Mouse (Mus musculus) embryonic facial prominence, embryonic 15.5 days (tissue): ENCODE data around the gene Gtf2i. TPM values are rescaled to one million over a fixed set of nuclear protein-coding genes. Genes with fewer than 3 reads are reported as not detected.

Experiments used
- ATAC-seq: fragments of 200-750 bp; cut with Nextera tagmentation; 2 replicates; pipeline ENCODE4 v1.8.0; 2017; ENCODE audit warnings: low read depth, moderate TSS enrichment; ENCODE audit not compliant: insufficient number of reproducible peaks, low FRiP score, low TSS enrichment
- H3K27ac ChIP-seq: fragments of 300-500 bp; sonication (generic); replicated peaks from 2 replicates; pipeline ENCODE4 v1.5.1; 2015; ENCODE audit warnings: mild to moderate bottlenecking, inconsistent platforms
- H3K27me3 ChIP-seq: fragments of 300-500 bp; sonication (generic); 2 replicates; pipeline ENCODE4 v1.6.1; 2015; ENCODE audit warnings: inconsistent platforms
- H3K36me3 ChIP-seq: fragments of 300-500 bp; sonication (generic); 2 replicates; pipeline ENCODE4 v1.6.1; 2015; ENCODE audit warnings: mild to moderate bottlenecking, inconsistent platforms
- H3K4me1 ChIP-seq: fragments of 300-500 bp; sonication (generic); 2 replicates; pipeline ENCODE4 v1.6.1; 2015; ENCODE audit warnings: inconsistent platforms
- H3K4me2 ChIP-seq: fragments of 300-500 bp; sonication (generic); replicated peaks from 2 replicates; pipeline ENCODE4 v1.6.1; 2015; ENCODE audit warnings: mild to moderate bottlenecking, inconsistent platforms
- H3K4me3 ChIP-seq: fragments of 300-500 bp; sonication (generic); replicated peaks from 2 replicates; pipeline ENCODE4 v1.5.1; 2015; ENCODE audit warnings: mild to moderate bottlenecking, inconsistent platforms
- H3K9ac ChIP-seq: fragments of 300-500 bp; sonication (generic); 2 replicates; pipeline ENCODE4 v1.6.1; 2015; ENCODE audit warnings: inconsistent platforms
- H3K9me3 ChIP-seq: fragments of 300-500 bp; sonication (generic); replicated peaks from 2 replicates; pipeline ENCODE4 v1.6.1; 2016; ENCODE audit warnings: inconsistent platforms
- WGBS: fragments of 180-500 bp; shearing (Covaris S2); methylation state at CpG from one replicate; pipeline ENCODE4 v1.1.7; 2015; 5-methylcytosine and 5-hydroxymethylcytosine counted together
- polyA plus RNA-seq: library from polyadenylated mRNA; unstranded; fragments of >200 nt; fragmentation: Nextera tagmentation; extraction: Ambion mirVana; gene quantifications from 2 replicates; pipeline ENCODE4 v1.2.1, GENCODE M21; 2015

Gtf2i gene
- polyA plus RNA-seq, 1 experiment from 2014 or later, result 202 TPM

DNA sequence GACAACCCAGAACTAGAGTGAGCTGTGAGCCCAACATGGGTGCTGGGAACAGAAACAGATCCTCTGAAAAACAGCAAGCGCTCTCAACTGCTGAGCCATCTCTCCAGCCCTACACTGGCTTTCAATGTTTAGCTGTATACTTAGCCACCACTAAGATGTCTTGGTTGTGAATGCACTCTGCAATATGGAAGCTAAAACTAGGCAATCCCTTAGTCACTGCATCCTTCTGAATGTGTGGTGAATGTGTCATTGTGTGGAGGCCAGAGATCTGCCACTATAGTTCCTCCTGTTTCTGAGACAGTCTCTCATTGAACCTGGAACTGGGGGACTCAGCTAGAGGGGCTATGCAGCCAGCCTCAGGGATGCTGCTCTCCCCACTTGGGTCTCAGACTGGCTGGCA is 5.2 kb downstream of the Gtf2i start:
- no peaks in the 10 kb centered on the region for H3K9me3 ChIP-seq
- H3K4me1 ChIP-seq, result peaks cover 33% of the 10 kb centered on the region
- 100% methylated on average over 1 of the region's 1 CpGs for WGBS
- no peaks in the 10 kb centered on the region for H3K27me3 ChIP-seq
- no peak overlapping the region for H3K4me2 ChIP-seq
- no peak overlapping the region for H3K9ac ChIP-seq
- H3K27ac ChIP-seq, result no peak overlapping the region
- peaks cover 41% of the 10 kb centered on the region for H3K36me3 ChIP-seq
- no peak overlapping the region for H3K4me3 ChIP-seq
- no peak for ATAC-seq

DNA sequence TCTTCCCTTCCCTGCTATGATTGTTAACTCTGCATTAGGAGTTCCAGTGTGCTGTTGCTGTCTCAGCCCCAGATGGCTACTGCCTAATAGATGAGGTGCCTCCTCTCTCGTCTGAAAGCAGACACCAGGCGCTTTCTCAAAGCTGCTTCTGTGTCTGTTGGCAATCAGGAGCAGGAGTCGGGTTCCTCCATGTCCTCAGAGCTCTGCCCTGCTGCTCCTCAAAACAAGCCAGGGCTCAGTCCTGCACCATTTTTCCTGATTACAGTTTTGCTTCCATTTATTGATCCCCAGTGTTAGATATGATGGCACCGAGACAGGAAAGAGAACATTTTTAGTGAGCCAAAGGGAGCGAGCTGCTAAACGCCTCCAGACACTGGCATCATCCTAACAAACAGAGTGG is 9.9 kb downstream of the Gtf2i start:
- Histone ChIP-seq H3K9ac (no peak overlapping the region), H3K4me3 (no peak overlapping the region), H3K9me3 (no peaks in the 10 kb centered on the region), H3K36me3 (peaks cover 60% of the 10 kb centered on the region), H3K4me1 (peaks cover 9% of the 10 kb centered on the region; the same call in 1 of the 2 replicates), H3K27ac (no peak overlapping the region), H3K4me2 (no peak overlapping the region), H3K27me3 (no peaks in the 10 kb centered on the region)
- 50% methylated on average over 6 of the region's 6 CpGs for WGBS
- ATAC-seq, result no peak

DNA sequence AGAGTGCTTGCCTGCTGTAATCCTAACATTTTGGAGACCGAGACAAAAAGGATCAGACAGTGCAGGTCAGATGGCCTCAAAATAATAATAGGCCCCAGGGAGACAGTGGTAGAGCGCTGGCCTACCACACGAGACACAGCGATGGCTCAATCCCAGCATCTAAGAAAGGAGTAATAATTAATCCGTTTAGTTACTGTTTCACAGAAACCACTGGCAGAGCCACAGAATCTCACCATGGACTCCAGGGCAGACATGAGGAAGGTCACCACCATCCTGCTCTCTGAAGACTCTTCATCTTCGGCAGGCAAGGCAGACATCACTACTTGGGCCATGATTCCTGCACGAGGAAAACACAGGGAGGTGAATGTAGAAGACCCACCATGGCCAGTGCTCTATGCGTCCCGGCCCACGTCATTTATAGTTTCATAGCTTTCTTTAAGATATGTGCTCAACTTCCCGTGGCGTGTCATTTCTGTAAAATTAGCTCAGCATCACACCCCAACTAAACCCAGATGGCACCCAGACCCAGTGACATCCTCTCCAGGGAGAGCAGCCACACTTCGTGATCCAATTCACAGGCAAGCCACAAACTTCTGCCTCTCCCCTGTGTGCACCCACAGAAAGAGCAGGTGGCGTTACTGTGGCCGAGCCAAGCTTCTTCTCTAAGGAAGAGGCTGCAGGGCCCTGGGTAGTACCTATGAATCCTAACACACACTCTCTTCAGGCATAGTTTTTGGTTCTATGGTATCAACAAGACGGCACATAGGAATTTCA is 19.1 kb downstream of the Gtf2i start:
- ATAC-seq, result no peak
- Histone ChIP-seq H3K4me3 (no peak overlapping the region), H3K27me3 (no peaks in the 10 kb centered on the region), H3K27ac (no peak overlapping the region), H3K9ac (no peak overlapping the region), H3K4me2 (no peak overlapping the region), H3K36me3 (peaks cover 74% of the 10 kb centered on the region), H3K4me1 (0 out of 2 replicates have a peak, but pooled peaks cover 4% of the 10 kb centered on the region), H3K9me3 (no peaks in the 10 kb centered on the region)
- WGBS, result 86% methylated on average over 16 of the region's 16 CpGs

DNA sequence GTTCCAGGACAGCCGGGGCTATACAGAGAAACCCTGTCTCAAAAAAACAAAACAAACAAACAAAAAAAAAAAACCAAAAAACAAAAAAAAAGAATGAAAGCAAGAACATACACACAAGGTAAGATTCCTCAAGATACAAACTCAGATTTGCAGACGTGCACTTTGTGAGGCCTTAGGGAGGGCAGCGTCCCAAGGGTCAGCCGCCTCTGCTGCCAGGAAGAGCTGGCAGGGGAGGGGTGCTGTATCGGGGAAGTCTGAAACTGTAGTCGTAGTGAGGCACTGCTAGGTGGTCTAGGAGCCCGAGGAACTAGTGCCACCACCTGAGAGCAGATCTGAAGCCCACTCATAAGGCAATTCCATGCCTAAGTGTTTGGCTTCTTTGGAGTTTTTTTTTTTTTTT is 20.0 kb downstream of the Gtf2i start:
- H3K27ac ChIP-seq, result no peak overlapping the region
- H3K4me1 ChIP-seq, result 0 out of 2 replicates have a peak, but pooled peaks cover 4% of the 10 kb centered on the region
- no peaks in the 10 kb centered on the region for H3K27me3 ChIP-seq
- H3K36me3 ChIP-seq, result peaks cover 82% of the 10 kb centered on the region
- 90% methylated on average over 7 of the region's 7 CpGs for WGBS
- ATAC-seq, result no peak
- no peak overlapping the region for H3K4me2 ChIP-seq
- no peaks in the 10 kb centered on the region for H3K9me3 ChIP-seq
- H3K4me3 ChIP-seq, result no peak overlapping the region
- no peak overlapping the region for H3K9ac ChIP-seq

DNA sequence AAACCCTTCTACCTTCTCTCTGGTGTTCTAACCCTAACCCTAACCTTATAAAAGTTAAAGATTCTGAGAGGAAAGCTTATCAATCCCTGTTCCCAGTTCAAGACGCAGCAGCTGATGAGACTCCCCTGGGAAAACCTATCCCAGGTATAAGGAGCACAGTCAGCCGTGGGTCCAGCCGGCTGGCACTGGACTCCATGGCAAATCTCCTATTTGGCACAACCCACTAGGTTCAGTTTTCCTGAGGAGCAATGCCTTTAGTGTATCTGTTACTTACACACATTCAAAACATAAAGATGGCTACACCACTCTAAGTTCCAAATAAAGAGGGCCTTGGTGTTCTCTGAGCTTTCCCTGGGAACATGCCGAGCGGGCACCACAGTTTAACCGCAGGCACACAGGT is 23.5 kb downstream of the Gtf2i start:
- ATAC-seq, result no peak
- Histone ChIP-seq H3K36me3 (peaks cover 92% of the 10 kb centered on the region), H3K4me1 (0 out of 2 replicates have a peak, but pooled peaks cover under 1% of the 10 kb centered on the region), H3K27me3 (no peaks in the 10 kb centered on the region), H3K27ac (no peak overlapping the region), H3K9me3 (no peaks in the 10 kb centered on the region), H3K4me3 (no peak overlapping the region), H3K9ac (no peak overlapping the region), H3K4me2 (no peak overlapping the region)
- WGBS, result 90% methylated on average over 6 of the region's 6 CpGs

DNA sequence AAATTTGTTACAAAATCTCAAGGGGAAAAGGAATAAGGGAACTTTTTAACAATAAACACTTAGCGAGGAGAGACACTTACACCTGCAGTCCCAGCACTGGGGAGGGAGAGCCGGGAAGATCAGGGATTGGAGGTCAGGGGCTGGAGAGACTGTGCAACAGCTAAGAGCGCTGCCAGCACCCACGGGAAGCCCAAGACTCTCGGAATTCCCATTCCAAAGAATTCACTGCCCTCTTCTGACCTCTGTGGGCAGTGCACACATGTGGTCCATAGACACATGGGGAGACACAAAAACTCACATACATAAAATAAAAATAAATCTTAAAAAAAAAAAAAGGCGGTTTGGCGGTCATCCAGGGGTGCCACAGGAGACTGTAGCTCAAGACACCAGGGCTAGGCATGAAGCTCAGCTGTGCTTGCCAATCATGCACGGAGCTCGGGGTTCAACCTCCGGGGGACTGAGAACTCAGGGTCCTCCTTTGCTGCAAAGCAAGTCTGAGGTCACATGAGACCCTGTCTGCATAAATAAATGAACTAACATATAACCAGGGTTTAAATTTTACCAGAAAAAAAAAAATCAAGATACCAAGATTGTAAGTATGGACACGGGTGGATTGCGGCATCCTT is 24.5 kb downstream of the Gtf2i start:
- H3K9me3 ChIP-seq, result no peaks in the 10 kb centered on the region
- H3K4me1 ChIP-seq, result no peaks in the 10 kb centered on the region
- 83% methylated on average over 12 of the region's 12 CpGs for WGBS
- H3K36me3 ChIP-seq, result peaks cover 94% of the 10 kb centered on the region
- H3K4me2 ChIP-seq, result no peak overlapping the region
- no peak for ATAC-seq
- no peak overlapping the region for H3K27ac ChIP-seq
- H3K27me3 ChIP-seq, result no peaks in the 10 kb centered on the region
- no peak overlapping the region for H3K9ac ChIP-seq
- no peak overlapping the region for H3K4me3 ChIP-seq

DNA sequence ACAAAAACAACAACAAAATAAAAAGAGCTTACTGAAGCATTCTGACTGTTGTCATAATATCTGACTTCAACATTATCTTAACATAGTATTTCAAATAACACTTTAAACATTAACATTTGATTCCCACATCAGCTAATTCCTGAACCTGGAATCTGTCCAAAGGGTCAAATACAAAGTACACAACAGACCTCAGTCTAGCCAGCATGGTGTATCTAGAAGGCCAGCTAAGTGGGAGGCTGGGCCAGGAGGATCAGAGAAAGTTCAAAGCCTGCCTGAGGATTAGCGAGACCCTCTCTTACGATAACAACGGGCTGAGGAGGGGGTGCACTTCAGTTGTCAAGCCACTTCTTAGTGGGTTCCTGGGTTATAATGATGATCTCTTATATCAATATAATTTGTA is 26.5 kb downstream of the Gtf2i start:
- H3K27ac ChIP-seq, result no peak overlapping the region
- H3K27me3 ChIP-seq, result no peaks in the 10 kb centered on the region
- no peak overlapping the region for H3K9ac ChIP-seq
- ATAC-seq, result no peak
- H3K4me3 ChIP-seq, result no peak overlapping the region
- H3K36me3 ChIP-seq, result peaks cover 97% of the 10 kb centered on the region
- H3K9me3 ChIP-seq, result no peaks in the 10 kb centered on the region
- H3K4me2 ChIP-seq, result no peak overlapping the region
- H3K4me1 ChIP-seq, result no peaks in the 10 kb centered on the region
- WGBS, result 79% methylated on average over 3 of the region's 3 CpGs

DNA sequence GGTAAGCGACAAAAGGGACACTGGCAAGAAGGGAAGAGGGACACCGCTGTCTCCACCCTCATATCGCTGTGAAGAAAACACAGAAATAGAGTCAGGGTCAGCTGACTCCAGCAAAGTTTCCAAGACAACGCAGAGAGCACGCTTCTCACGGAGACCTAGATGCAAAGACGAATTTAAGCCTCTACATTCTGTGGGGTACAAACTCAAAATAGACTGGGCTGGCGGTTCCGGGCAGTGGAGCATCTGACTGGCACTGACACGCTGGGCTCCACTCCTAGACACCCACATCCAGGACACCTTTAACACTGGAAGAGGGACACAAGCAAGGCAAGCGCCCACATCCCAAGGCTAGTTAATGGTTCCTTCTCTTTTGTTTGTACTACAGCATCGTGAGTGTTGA is 29.6 kb downstream of the Gtf2i start:
- H3K4me2 ChIP-seq, result no peak overlapping the region
- H3K36me3 ChIP-seq, result peaks cover 95% of the 10 kb centered on the region
- no peak overlapping the region for H3K27ac ChIP-seq
- no peaks in the 10 kb centered on the region for H3K9me3 ChIP-seq
- H3K4me3 ChIP-seq, result no peak overlapping the region
- no peak overlapping the region for H3K9ac ChIP-seq
- H3K4me1 ChIP-seq, result no peaks in the 10 kb centered on the region
- WGBS, result 93% methylated on average over 12 of the region's 12 CpGs
- H3K27me3 ChIP-seq, result no peaks in the 10 kb centered on the region
- no peak for ATAC-seq

DNA sequence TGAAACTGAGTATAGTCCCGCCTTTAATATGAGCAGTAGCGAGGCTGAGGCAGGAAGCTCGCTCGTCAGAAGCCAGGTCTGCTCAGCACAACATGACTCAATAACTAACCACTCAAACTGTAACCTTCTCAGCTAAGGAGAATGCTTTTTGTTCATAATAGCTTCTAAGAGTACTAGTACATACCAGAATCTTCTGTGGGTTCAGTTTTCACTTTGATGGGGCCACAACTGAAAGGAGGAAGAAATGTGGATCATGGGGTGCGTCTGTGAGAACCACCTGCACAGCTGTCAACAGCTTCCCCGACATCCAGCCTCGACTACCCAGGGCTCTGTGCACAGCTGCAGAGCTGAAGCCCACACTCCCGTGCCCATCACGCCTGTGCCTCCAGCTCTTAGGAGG is 32.0 kb downstream of the Gtf2i start:
- no peak overlapping the region for H3K9ac ChIP-seq
- peaks cover 95% of the 10 kb centered on the region for H3K36me3 ChIP-seq
- ATAC-seq, result no peak
- no peak overlapping the region for H3K4me2 ChIP-seq
- no peak overlapping the region for H3K27ac ChIP-seq
- no peak overlapping the region for H3K4me3 ChIP-seq
- no peaks in the 10 kb centered on the region for H3K4me1 ChIP-seq
- H3K9me3 ChIP-seq, result no peaks in the 10 kb centered on the region
- WGBS, result 85% methylated on average over 9 of the region's 9 CpGs
- H3K27me3 ChIP-seq, result no peaks in the 10 kb centered on the region

DNA sequence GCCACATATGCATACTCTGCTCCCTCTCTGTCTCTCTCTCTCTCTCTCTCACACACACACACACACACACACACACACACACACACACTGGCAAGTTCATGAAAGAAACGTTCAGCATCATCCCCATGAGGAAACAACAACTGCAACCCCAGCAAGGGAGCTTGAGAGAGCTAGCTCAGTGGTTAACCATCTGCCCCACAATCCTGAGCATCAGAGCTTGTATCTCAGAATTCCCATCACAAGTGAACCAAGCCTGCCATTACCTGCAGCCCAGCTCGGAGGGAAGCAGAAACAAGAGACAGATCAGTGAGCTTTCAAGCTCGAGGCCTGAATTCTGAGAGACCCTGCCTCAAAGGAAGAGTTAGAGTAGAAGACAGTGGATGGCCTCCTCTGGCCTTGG is 32.5 kb downstream of the Gtf2i start:
- H3K4me3 ChIP-seq, result no peak overlapping the region
- H3K4me1 ChIP-seq, result no peaks in the 10 kb centered on the region
- no peaks in the 10 kb centered on the region for H3K27me3 ChIP-seq
- ATAC-seq, result no peak
- no peak overlapping the region for H3K4me2 ChIP-seq
- H3K36me3 ChIP-seq, result peaks cover 95% of the 10 kb centered on the region
- 64% methylated on average over 3 of the region's 3 CpGs for WGBS
- H3K27ac ChIP-seq, result no peak overlapping the region
- H3K9ac ChIP-seq, result no peak overlapping the region
- no peaks in the 10 kb centered on the region for H3K9me3 ChIP-seq

DNA sequence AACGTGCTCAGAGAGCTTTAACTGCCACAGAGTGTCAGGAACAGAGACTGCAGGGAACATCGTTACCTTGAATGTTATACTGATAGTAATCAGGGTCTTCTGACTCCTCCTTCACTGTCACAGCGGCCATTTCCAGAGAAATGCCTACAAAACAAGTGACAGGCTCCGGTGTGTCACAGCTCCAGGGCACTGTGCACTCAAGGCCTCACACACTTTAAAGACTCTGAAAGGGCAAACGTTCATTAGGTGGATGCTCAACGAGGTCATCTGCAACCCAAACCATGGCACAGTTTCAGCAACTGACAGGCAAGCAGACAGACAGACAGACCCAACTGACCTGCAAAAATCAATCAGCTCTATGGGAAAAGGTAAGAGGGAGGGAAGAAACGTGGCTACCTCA is 35.2 kb downstream of the Gtf2i start:
- peaks cover 90% of the 10 kb centered on the region for H3K36me3 ChIP-seq
- no peak overlapping the region for H3K9ac ChIP-seq
- H3K4me1 ChIP-seq, result no peaks in the 10 kb centered on the region
- whole genome bisulfite sequencing, result 84% methylated on average over 7 of the region's 7 CpGs
- no peak overlapping the region for H3K4me2 ChIP-seq
- no peak for ATAC-seq
- no peaks in the 10 kb centered on the region for H3K27me3 ChIP-seq
- H3K4me3 ChIP-seq, result no peak overlapping the region
- no peaks in the 10 kb centered on the region for H3K9me3 ChIP-seq
- no peak overlapping the region for H3K27ac ChIP-seq

DNA sequence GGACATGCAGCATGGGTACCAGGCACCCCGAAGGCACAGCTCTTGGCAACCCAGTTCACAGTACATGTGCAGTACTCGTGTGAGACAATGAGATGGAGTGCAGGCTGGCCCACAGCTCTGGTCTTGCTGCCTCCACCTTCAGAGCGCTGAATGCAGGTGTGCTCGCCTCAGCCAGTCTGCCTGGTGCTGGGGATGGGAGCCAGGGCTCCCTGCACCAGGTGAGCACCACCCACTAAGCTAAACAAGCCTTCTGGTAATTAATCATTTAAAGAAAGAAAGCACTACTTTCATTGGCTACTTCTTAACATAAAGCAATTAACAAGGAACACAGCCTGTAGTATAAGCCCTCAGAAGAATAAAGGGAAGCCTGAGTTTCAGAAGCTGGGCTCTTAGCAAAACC is 37.5 kb downstream of the Gtf2i start:
- no peaks in the 10 kb centered on the region for H3K4me1 ChIP-seq
- no peak for ATAC-seq
- peaks cover 90% of the 10 kb centered on the region for H3K36me3 ChIP-seq
- H3K9me3 ChIP-seq, result no peaks in the 10 kb centered on the region
- no peak overlapping the region for H3K4me3 ChIP-seq
- H3K4me2 ChIP-seq, result no peak overlapping the region
- no peak overlapping the region for H3K27ac ChIP-seq
- no peaks in the 10 kb centered on the region for H3K27me3 ChIP-seq
- 85% methylated on average over 4 of the region's 4 CpGs for WGBS
- H3K9ac ChIP-seq, result no peak overlapping the region
